Mouse (Mus musculus) stomach, postnatal 0 days (tissue): ENCODE measurements around the gene Ulk4.

ENCODE experiments used
- CTCF ChIP-seq: IDR thresholded peaks from 2 replicates; pipeline ENCODE4 v1.5.1; 2016; ENCODE audit warnings: antibody characterized with exemption, low read depth, mild to moderate bottlenecking, moderate library complexity
- EP300 ChIP-seq: optimal IDR thresholded peaks from 2 replicates; pipeline ENCODE3; 2016; ENCODE audit warnings: antibody characterized with exemption

DNA sequence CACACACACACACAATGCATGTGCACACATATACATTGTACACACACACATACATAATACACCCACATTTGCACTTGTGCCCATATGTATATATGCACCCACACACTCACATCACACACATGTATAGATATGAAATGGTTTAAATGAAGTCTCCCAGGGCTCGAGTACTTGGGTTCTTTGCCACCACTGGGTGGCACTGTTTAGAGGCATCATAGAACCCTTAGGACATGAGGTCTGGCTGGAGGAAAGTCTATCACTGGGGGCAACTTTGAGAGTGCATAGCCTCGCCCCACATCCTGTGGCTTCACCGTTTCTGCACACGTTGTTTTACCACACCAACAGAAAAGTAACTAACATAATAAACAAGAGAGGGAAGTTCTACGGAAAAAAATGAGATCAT lies 114.2 kb downstream of the Ulk4 start:
- peak; percentile 76 for TF ChIP-seq CTCF
- TF ChIP-seq EP300 = no peak
